Mouse (Mus musculus) Patski (cell line): ENCODE measurements around the gene Aoc2. TPM values are rescaled to one million over a fixed set of nuclear protein-coding genes. Genes with fewer than 3 reads are reported as not detected.
"Not testable (repeated sequence)": the region's sequence is repeated elsewhere in the genome, so short reads cannot be mapped to it uniquely, and the experiment has no call there.

Experiments
- ATAC-seq: fragments of 100-300 bp; one replicate; pipeline ENCODE4 v1.8.0; 2021
- CTCF ChIA-PET: fragments of 350-600 bp; sonication (Branson Sonifier 250); formaldehyde crosslinking; loops from one replicate; lab custom pipeline; 2022; ENCODE audit warnings: inconsistent platforms; lab: Charles Lee
- POLR2A ChIA-PET: fragments of 350-600 bp; sonication (Branson Sonifier 250); formaldehyde crosslinking; loops from one replicate; lab custom pipeline; 2022; ENCODE audit warnings: antibody characterized with exemption, inconsistent platforms; lab: Charles Lee
- DNase-seq: peaks from one replicate; pipeline ENCODE4 v3.0.0-alpha.2; 2011; ENCODE audit warnings: low read depth, low spot score
- H3K27me3 ChIP-seq: fragments of 371-371 bp; one replicate; pipeline ENCODE4 v1.5.1; 2021
- CTCF ChIP-seq: fragments of 100-300 bp; IDR thresholded peaks from one replicate; pipeline ENCODE4 v1.5.1; 2021
- in situ Hi-C: fragments of 300-500 bp; cut with MboI; formaldehyde crosslinking; loops from 3 replicates; pipeline ENCODE4 v1.11.1; 2018; ENCODE audit warnings: low pct_unique_long_range_greater_than_20kb, mixed read lengths
- polyA plus RNA-seq: library from polyadenylated mRNA; unstranded; gene quantifications from one replicate; pipeline ENCODE4 v1.2.3, GENCODE M21; 2021

Gene Aoc2
- polyA plus RNA-seq, 1 experiment from 2014 or later, result 2.3 TPM

- in situ Hi-C loops, result no loop called here
- no peak for ATAC-seq
Observed at GRCm38 (mm10) chr11:101370141-101370540, 45.3 kb downstream of the Aoc2 start.

GRCm38 (mm10) chr11:101374421-101374938 lies 49.6 kb downstream of the Aoc2 start:
- CTCF ChIA-PET, result no interaction called here
- peaks cover 50% of the 10 kb centered on the region for H3K27me3 ChIP-seq
- no peak for TF ChIP-seq CTCF
- no peak for DNase-seq
- in situ Hi-C loops, result no loop called here
- ATAC-seq, result no peak
- POLR2A ChIA-PET, result interaction anchor here (0.7 kb wide), 1 partner anchor 15 kb away, joined by 4 read pairs; no protein-coding TSS in a partner anchor

More at GRCm38 (mm10) chr11:101370141-101370540, 45.3 kb downstream of the Aoc2 start:
- ChIA-PET POLR2A (no interaction called here), CTCF (interaction anchor here (0.9 kb wide), 1 partner anchor 25 kb away, joined by 3 read pairs; no protein-coding TSS in a partner anchor)
- no peak for DNase-seq
- H3K27me3 ChIP-seq, result peaks cover 51% of the 10 kb centered on the region
- TF ChIP-seq CTCF, result no peak

- in situ Hi-C loops, CTCF ChIA-PET, POLR2A ChIA-PET, ATAC-seq, DNase-seq: not testable (repeated sequence)
- peaks cover 41% of the 10 kb centered on the region for H3K27me3 ChIP-seq
Observed at GRCm38 (mm10) chr11:101378196-101378595, 53.3 kb downstream of the Aoc2 start.

GRCm38 (mm10) chr11:101378926-101379325 lies 54.1 kb downstream of the Aoc2 start:
- peaks cover 41% of the 10 kb centered on the region for H3K27me3 ChIP-seq
- DNase-seq (no peak), ATAC-seq (no peak)
- in situ Hi-C loops, result no loop called here
- CTCF ChIA-PET, result no interaction called here
- no peak for TF ChIP-seq CTCF
- POLR2A ChIA-PET, result no interaction called here

Other genes starting within 250 kb of the Aoc2 start
- 0.83 TPM for gene Hsd17b1, start 246.7 kb upstream of the Aoc2 start, polyA plus RNA-seq
- gene Coasy, start 242.5 kb upstream of the Aoc2 start, polyA plus RNA-seq, result 45.7 TPM
- 44.5 TPM for gene Mlx, start 237.8 kb upstream of the Aoc2 start, polyA plus RNA-seq
- 20.6 TPM for gene Psmc3ip, start 229.6 kb upstream of the Aoc2 start, polyA plus RNA-seq
- gene Retreg3, start 205.2 kb upstream of the Aoc2 start, polyA plus RNA-seq, result 72.2 TPM
- gene Tubg1, start 205.1 kb upstream of the Aoc2 start, polyA plus RNA-seq, result 70.2 TPM
- 3.5 TPM for gene Tubg2, start 169.2 kb upstream of the Aoc2 start, polyA plus RNA-seq
- 10.8 TPM for gene Cntnap1, start 154.5 kb upstream of the Aoc2 start, polyA plus RNA-seq
- 33.3 TPM for gene Plekhh3, start 153.7 kb upstream of the Aoc2 start, polyA plus RNA-seq
- 0.95 TPM for gene Ccr10, start 149.6 kb upstream of the Aoc2 start, polyA plus RNA-seq
- 52.0 TPM for gene Ezh1, start 98.6 kb upstream of the Aoc2 start, polyA plus RNA-seq
- 27.3 TPM for gene Ramp2, start 79.0 kb upstream of the Aoc2 start, polyA plus RNA-seq
- gene Vps25, start 71.4 kb upstream of the Aoc2 start, polyA plus RNA-seq, result 104 TPM
- gene Wnk4, start 64.5 kb upstream of the Aoc2 start, polyA plus RNA-seq, result 53.9 TPM
- gene Cntd1, start 46.1 kb upstream of the Aoc2 start, polyA plus RNA-seq, result 1.0 TPM
- gene Coa3, start 45.9 kb upstream of the Aoc2 start, polyA plus RNA-seq, result 118 TPM
- gene Becn1, start 22.8 kb upstream of the Aoc2 start, polyA plus RNA-seq, result 203 TPM
- 101 TPM for gene Psme3, start 8.8 kb upstream of the Aoc2 start, polyA plus RNA-seq
- gene Aoc3, start 5.5 kb downstream of the Aoc2 start, polyA plus RNA-seq, result 0.04 TPM
- gene G6pc, start 42.5 kb downstream of the Aoc2 start, polyA plus RNA-seq, result not detected
- 47.2 TPM for gene Aarsd1, start 92.6 kb downstream of the Aoc2 start, polyA plus RNA-seq
- 7.6 TPM for gene Gm27029, start 99.7 kb downstream of the Aoc2 start, polyA plus RNA-seq
- 26.1 TPM for gene Rundc1, start 100.0 kb downstream of the Aoc2 start, polyA plus RNA-seq
- gene Ptges3l, start 100.3 kb downstream of the Aoc2 start, polyA plus RNA-seq, result 28.1 TPM
- 391 TPM for gene Rpl27, start 117.2 kb downstream of the Aoc2 start, polyA plus RNA-seq
- 39.5 TPM for gene Ifi35, start 123.3 kb downstream of the Aoc2 start, polyA plus RNA-seq
- 22.6 TPM for gene Rnd2, start 139.9 kb downstream of the Aoc2 start, polyA plus RNA-seq
- 202 TPM for gene Vat1, start 141.2 kb downstream of the Aoc2 start, polyA plus RNA-seq
- 9.4 TPM for gene Brca1, start 226.9 kb downstream of the Aoc2 start, polyA plus RNA-seq
- gene Nbr1, start 227.1 kb downstream of the Aoc2 start, polyA plus RNA-seq, result 120 TPM